In genomic region chr9:43807565-43807964, GRCm38 (mm10) we compare ENCODE assay signal across 22 mouse cellular contexts.
DNase-seq lines count a peak whose midpoint lies in the region; ATAC-seq lines count a peak whose summit lies in the region.
"Had no signal": no experiment of that assay in that cellular context is flagged by ENCODE, and none has a peak within 500 bp of the region (broad histone marks: within the 10 kb centered on the region; RNA-seq: fewer than 3 reads in every experiment).

No protein-coding gene starts in this region.

- ATAC-seq in midbrain, embryonic 13.5 days, result 0 out of 2 replicates have a peak, but pooled peaks have one; percentile 22
- ATAC-seq in midbrain, embryonic 14.5 days (ENCODE audit: low FRiP score, low TSS enrichment), result no peak
- ATAC-seq in hindbrain, embryonic 12.5 days (ENCODE audit: low FRiP score), result peak; percentile 44; the same call in 1 of the 2 replicates
- ATAC-seq: lung, postnatal 0 days had no signal

- DNase-seq in heart, embryonic 10.5 days (ENCODE audit: low spot score), result no peak
- no peak for DNase-seq in heart, adult 18-20 months
- no peak for DNase-seq in midbrain, embryonic 14.5 days
- no peak for DNase-seq in adrenal gland, postnatal 25 days
- DNase-seq in urinary bladder, adult 2 months (ENCODE audit: low spot score), result no peak
- DNase-seq: adrenal gland, postnatal 36 days; cerebellum, adult 11-12 months; cerebellum, postnatal 14 days; gastrocnemius, adult 2 months; heart, postnatal 14 days; kidney, adult 8-10 months; kidney, postnatal 36 days; layer of hippocampus, adult 9-11 months; liver; right cerebral cortex, postnatal 14 days; spleen, adult 18-20 months; thymus, postnatal 36 days had no signal

- H3K4me3 ChIP-seq in heart, embryonic 10.5 days, result no peak overlapping the region
- H3K4me3 ChIP-seq in midbrain, embryonic 13.5 days (replicated peaks), result no peak overlapping the region
- no peak overlapping the region for H3K4me3 ChIP-seq in midbrain, embryonic 14.5 days (replicated peaks; ENCODE audit: low read depth, low read length)
- no peak overlapping the region for H3K4me3 ChIP-seq in hindbrain, embryonic 12.5 days
- H3K4me3 ChIP-seq: gastrocnemius, adult 2 months; heart, embryonic 12.5 days; neural tube, embryonic 15.5 days had no signal

- H3K9me3 ChIP-seq in heart, embryonic 10.5 days, result no peaks in the 10 kb centered on the region
- H3K9me3 ChIP-seq in midbrain, embryonic 13.5 days, result 0 out of 2 replicates have a peak, but pooled peaks cover 4% of the 10 kb centered on the region
- no peaks in the 10 kb centered on the region for H3K9me3 ChIP-seq in midbrain, embryonic 14.5 days (ENCODE audit: control insufficient read depth, low read length)
- H3K9me3 ChIP-seq in hindbrain, embryonic 12.5 days (replicated peaks), result no peaks in the 10 kb centered on the region
- H3K9me3 ChIP-seq: heart, embryonic 12.5 days; neural tube, embryonic 15.5 days had no signal

- H3K4me2 ChIP-seq in midbrain, embryonic 13.5 days (replicated peaks), result no peak overlapping the region
- H3K4me2 ChIP-seq in midbrain, embryonic 14.5 days (ENCODE audit: low read length), result no peak overlapping the region
- H3K4me2 ChIP-seq in hindbrain, embryonic 12.5 days (replicated peaks), result no peak overlapping the region
- H3K4me2 ChIP-seq: heart, embryonic 12.5 days; neural tube, embryonic 15.5 days had no signal

- peaks cover 30% of the 10 kb centered on the region for H3K4me1 ChIP-seq in heart, embryonic 10.5 days
- H3K4me1 ChIP-seq in midbrain, embryonic 13.5 days (replicated peaks), result peaks cover 18% of the 10 kb centered on the region
- peaks cover 13% of the 10 kb centered on the region; the same call in 1 of the 2 replicates for H3K4me1 ChIP-seq in midbrain, embryonic 14.5 days (ENCODE audit: control insufficient read depth, insufficient read depth, low read length)
- peaks cover 31% of the 10 kb centered on the region for H3K4me1 ChIP-seq in hindbrain, embryonic 12.5 days

- peak overlapping the region; percentile 30; the same call in 1 of the 2 replicates for H3K27ac ChIP-seq in heart, embryonic 10.5 days
- no peak overlapping the region for H3K27ac ChIP-seq in midbrain, embryonic 13.5 days
- H3K27ac ChIP-seq in midbrain, embryonic 14.5 days (replicated peaks; ENCODE audit: low read depth, low read length), result no peak overlapping the region
- peak overlapping the region; percentile 58; the same call in 1 of the 2 replicates for H3K27ac ChIP-seq in hindbrain, embryonic 12.5 days
- H3K27ac ChIP-seq: gastrocnemius, adult 2 months; neural tube, embryonic 15.5 days had no signal

- WGBS in heart, embryonic 10.5 days, result 24% methylated on average over 6 of the region's 6 CpGs
- 14% methylated on average over 6 of the region's 6 CpGs for WGBS in midbrain, embryonic 13.5 days
- WGBS in midbrain, embryonic 14.5 days, result 12% methylated on average over 6 of the region's 6 CpGs
- WGBS in hindbrain, embryonic 12.5 days, result 7% methylated on average over 6 of the region's 6 CpGs

- H3K9ac ChIP-seq in midbrain, embryonic 13.5 days (replicated peaks), result no peak overlapping the region
- H3K9ac ChIP-seq in midbrain, embryonic 14.5 days (replicated peaks; ENCODE audit: low read length), result no peak overlapping the region
- H3K9ac ChIP-seq in hindbrain, embryonic 12.5 days, result no peak overlapping the region
- H3K9ac ChIP-seq: heart, embryonic 12.5 days; neural tube, embryonic 15.5 days had no signal

- peaks cover 9% of the 10 kb centered on the region; the same call in 1 of the 2 replicates for H3K27me3 ChIP-seq in heart, embryonic 10.5 days (ENCODE audit: insufficient read depth, poor library complexity, severe bottlenecking)
- H3K27me3 ChIP-seq in midbrain, embryonic 13.5 days, result no peaks in the 10 kb centered on the region
- no peaks in the 10 kb centered on the region for H3K27me3 ChIP-seq in midbrain, embryonic 14.5 days (ENCODE audit: control insufficient read depth, insufficient read depth, low read length)
- H3K27me3 ChIP-seq in hindbrain, embryonic 12.5 days, result no peaks in the 10 kb centered on the region
- H3K27me3 ChIP-seq: neural tube, embryonic 15.5 days had no signal

- 0 out of 2 replicates have a peak, but pooled peaks cover 8% of the 10 kb centered on the region for H3K36me3 ChIP-seq in heart, embryonic 10.5 days
- peaks cover 36% of the 10 kb centered on the region for H3K36me3 ChIP-seq in midbrain, embryonic 13.5 days
- peaks cover 24% of the 10 kb centered on the region for H3K36me3 ChIP-seq in midbrain, embryonic 14.5 days (ENCODE audit: control insufficient read depth, insufficient read depth, low read length)
- peaks cover 24% of the 10 kb centered on the region for H3K36me3 ChIP-seq in hindbrain, embryonic 12.5 days

Comparison
In these comparisons a context has a peak if more than half of its experiments do, and no peak if none do; other contexts are left out.
1. H3K27ac ChIP-seq: peak in heart, embryonic 10.5 days (single experiment) and hindbrain, embryonic 12.5 days (single experiment); none in midbrain, embryonic 13.5 days (single experiment) and midbrain, embryonic 14.5 days (single experiment).